Mouse (Mus musculus) layer of hippocampus, adult 2 months (tissue): ENCODE results near the gene Pcbp3. TPM values are rescaled to one million over a fixed set of nuclear protein-coding genes. Genes with fewer than 3 reads are reported as not detected.
A peak's percentile ranks its signal among the peaks of the same experiment; 100 is the strongest.
"Not testable (repeated sequence)": the region's sequence is repeated elsewhere in the genome, so short reads cannot be mapped to it uniquely, and the experiment has no call there.

Experiments
- DNase-seq, 2 experiments: peaks; one replicate each; pipeline ENCODE4 v3.0.0; 2022; ENCODE audit warnings: low spot score in 2 of 2
- H3K27ac ChIP-seq: fragments of 200-600 bp; 2 replicates; pipeline ENCODE4 v1.8.1; 2022
- H3K4me3 ChIP-seq: fragments of 200-600 bp; 2 replicates; pipeline ENCODE4 v1.8.1; 2022; ENCODE audit warnings: mild to moderate bottlenecking
- CTCF ChIP-seq: fragments of 200-600 bp; conservative IDR thresholded peaks from 2 replicates; pipeline ENCODE4 v1.8.1; 2022; ENCODE audit warnings: antibody characterized with exemption, mild to moderate bottlenecking, moderate library complexity
- total RNA-seq, 2 experiments: library from RNA; stranded (reverse); gene quantifications; 2 replicates each; pipeline ENCODE4 v1.2.3; 2021

The Pcbp3 gene
- total RNA-seq, 2 experiments from 2014 or later = 57.6 to 63.9 TPM

DNA sequence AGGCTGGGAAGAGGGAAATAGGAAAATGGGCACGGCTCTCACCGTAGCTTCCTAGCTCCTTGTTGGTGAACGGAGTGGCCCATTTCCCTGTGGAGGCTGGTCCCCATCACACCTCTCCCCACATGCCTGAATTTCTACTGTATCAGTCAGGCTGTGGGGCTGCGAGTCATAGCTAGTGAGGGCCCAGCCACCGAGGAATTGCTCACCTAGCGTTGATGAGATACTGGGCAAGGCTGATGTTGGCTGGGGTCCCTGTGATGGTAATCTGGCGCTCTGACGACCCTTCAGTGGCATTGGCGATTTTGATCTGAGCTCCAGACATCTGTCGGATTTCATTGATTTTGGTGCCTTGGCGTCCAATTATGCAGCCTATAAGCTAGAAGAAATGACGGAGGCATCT lies 198.7 kb downstream of the Pcbp3 start:
- TF ChIP-seq CTCF = no peak
- H3K27ac ChIP-seq = peak overlapping the region; percentile 53; the same call in 1 of the 2 replicates
- H3K4me3 ChIP-seq = no peak overlapping the region
- no peak for DNase-seq

DNA sequence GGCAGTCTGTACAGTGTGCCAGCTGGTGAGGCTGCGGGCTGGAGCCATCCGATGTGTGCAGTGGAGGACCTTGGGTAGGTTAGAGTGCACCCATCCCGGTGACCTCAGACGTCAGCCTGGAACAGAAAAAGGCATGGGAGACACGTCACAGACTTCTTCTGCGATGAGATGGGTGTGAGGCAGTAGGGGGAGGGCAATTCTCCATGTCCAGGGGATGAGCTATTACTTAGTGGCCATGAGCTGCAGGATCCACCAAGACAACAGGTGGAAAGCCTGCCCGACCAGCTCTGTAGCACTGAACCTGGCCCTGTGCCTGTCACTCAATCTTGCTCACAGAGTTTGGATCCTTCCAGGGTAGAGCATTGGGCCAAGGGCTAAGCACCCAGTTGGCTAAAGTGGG lies 199.3 kb downstream of the Pcbp3 start:
- no peak for DNase-seq
- TF ChIP-seq CTCF = no peak

DNA sequence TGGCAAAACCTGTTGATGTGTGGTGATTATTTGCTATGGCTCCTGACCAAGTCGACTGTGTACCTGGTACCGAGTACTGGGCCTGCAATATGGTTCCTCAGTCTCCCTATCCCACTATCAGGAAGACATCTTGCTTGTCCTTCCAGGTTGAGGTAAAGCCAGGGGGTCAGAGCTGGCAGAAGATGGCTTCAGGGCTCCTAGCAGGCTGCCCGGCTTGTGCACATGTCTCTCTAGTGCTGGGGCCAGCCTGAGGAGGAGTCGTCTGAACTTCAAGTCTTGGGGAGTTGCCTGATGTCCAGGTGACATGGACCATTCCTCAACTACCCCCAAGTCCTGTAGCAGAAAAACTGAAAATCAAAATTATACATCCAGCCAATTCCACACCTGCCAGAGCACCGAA lies 201.8 kb downstream of the Pcbp3 start:
- Histone ChIP-seq H3K4me3 (no peak overlapping the region), H3K27ac (no peak overlapping the region)
- no peak for DNase-seq
- TF ChIP-seq CTCF = no peak

More for the DNA sequence above, 199.3 kb downstream of the Pcbp3 start:
- Histone ChIP-seq H3K27ac (no peak overlapping the region), H3K4me3 (no peak overlapping the region)

DNA sequence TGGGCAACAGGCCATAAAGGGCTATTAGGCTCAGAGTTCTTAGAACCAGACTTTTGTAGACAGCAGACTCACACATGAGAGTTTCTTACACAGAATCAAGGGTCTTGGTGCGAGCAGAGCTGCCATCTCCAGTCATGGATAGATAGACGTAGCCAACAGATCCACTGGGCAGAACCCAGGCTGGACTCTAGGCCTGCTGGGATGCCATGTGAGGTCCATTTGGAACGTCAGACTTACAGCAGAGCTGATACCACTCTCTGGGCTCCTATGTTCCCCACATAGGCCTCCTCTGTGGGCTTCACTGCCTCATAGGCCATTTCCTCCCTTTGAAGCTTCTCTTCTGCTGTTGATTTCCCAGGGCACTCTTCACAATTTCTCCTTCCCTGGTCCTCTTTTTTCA lies 208.0 kb downstream of the Pcbp3 start:
- no peak for DNase-seq
- H3K4me3 ChIP-seq = no peak overlapping the region
- no peak for TF ChIP-seq CTCF
- no peak overlapping the region for H3K27ac ChIP-seq

DNA sequence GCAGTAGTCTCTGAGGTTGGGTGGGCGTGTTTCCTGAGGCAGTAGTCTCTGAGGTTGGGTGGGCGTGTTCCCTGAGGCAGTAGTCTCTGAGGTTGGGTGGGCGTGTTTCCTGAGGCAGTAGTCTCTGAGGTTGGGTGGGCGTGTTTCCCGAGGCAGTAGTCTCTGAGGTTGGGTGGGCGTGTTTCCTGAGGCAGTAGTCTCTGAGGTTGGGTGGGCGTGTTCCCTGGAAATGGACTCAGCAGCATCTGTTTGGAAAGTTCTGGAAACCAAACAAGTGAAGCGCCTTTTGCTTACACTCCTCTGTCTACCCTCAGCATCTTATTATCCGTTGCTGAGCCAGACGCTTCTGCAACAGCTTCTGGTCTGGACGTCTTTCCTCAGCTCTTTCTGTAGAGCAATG lies 217.4 kb downstream of the Pcbp3 start:
- H3K4me3 ChIP-seq, H3K27ac ChIP-seq, DNase-seq: not testable (repeated sequence)

DNA sequence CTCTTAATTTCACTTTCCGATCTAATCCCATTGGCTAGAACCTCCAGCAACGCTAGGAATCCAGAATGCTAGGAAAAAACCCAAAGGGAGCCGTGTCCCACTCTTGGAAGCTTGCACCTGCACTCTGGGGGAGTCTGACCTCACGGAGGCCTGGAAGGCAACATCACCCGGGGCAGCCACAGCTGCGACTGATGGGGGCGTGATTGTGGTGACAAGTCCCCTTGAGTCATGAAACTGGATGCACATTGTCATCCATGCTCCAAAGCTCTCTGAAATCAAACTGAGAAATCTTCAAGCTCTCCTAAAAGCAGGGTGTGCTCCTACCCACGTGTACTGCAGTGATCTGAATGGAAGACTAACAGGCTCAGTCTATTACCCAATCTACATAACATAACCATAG lies 224.9 kb downstream of the Pcbp3 start:
- Histone ChIP-seq H3K4me3 (no peak overlapping the region), H3K27ac (no peak overlapping the region)
- no peak for TF ChIP-seq CTCF
- DNase-seq = no peak

DNA sequence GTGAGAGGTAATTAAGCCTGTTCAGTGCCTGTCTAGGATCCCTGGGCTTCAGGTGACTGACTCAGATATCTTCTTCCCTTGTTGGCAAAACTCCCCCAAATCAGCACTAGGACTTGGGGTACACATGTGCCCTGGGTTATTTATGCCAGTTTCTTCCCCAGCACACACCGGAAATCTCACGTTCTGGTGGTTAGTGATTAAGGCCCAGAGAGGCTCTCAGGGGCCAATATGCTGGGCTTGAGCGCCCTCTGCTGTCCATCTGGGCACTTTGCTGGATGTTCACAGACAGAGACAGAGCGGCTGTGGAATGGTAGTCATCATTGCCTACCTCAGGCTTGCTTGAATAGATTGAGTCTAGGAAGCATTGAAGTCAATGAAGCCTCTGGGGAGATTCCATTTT lies 226.7 kb downstream of the Pcbp3 start:
- no peak overlapping the region for H3K4me3 ChIP-seq

DNA sequence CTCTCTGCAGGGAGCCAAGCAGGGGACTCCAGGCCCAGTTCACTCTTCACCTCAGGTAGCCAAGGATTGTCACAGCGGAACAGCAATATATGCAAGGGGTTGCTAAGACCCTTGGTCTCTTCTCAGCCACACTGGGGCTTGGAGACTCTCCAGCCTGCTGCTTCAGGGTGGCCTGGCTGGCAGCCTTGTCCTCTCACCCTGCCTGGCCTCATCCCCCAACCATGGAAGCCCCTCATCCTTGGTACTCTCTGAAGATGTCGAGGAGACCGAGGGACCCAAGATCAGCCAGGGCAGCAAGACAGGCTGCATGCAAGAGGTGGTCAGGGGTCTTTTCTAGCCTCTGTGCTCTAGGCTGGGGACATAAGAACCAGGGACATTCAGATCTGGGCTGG lies 228.0 kb downstream of the Pcbp3 start:
- Histone ChIP-seq H3K4me3 (peak overlapping the region; percentile 30; the same call in 1 of the 2 replicates), H3K27ac (no peak overlapping the region)
- DNase-seq = no peak
- no peak for TF ChIP-seq CTCF

More for the DNA sequence above, 226.7 kb downstream of the Pcbp3 start:
- peak; percentile 96 for TF ChIP-seq CTCF
- no peak overlapping the region for H3K27ac ChIP-seq
- peak; percentile 82 to 87 for DNase-seq

DNA sequence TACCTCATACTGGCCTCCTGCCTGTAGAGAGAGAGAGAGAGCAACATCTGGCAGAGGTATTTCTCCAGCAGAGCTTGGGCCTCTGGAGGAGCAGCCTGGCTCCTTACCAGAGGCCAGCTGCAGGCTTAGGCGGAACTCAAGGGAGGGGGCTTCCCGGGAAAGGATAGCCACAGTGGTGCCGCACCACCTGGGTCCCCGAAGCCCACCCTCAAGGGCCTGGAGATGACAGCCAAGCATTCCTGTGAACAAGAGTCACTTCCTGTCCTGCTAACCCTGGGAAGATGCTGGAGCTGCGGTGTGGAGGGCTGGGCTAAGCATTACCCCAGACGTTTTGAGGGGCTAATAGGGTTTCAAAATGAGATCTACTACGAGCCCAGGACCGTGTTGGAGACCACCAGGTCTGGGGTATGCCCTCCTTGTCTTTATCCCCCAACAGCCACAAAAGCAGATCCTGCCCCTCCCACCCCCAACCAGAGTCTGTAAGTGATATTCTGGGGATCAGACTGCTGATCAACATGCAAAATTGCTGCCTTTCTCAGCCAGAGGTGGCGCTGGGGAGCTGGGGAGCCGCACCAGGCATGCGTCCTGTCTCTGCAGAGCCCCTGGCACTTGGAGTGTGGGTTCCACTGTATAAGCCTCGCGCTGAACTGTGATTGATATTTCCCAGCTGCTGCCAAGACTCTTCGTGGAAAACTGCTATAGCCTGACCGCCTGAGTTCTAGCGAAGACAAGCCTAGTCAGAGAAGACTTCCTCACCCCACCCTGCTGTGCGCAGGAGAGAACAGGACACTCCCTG lies 228.6 kb downstream of the Pcbp3 start:
- peak; percentile 83 for TF ChIP-seq CTCF
- peak; percentile 67 to 82 for DNase-seq
- H3K27ac ChIP-seq = no peak overlapping the region
- peak overlapping the region; percentile 30; the same call in 1 of the 2 replicates for H3K4me3 ChIP-seq

DNA sequence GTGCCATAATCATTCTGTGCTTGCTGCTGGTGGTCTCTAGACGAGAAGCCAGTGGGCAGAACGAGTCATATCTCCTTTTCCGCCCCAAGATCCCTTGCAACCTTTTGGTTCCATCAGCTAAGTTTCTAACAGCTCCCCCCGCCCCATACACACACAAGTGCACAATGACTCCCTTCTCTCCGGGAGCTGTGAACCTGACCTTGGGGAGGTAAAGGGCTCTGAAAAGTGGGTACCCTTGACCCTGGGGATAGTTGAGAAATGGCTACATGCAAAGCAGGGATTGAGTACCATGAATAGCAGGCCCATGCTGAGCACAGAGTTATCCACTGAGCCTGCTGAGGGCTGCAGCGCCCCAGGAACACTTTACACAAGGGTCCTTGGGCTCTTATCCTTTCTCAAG lies 229.3 kb downstream of the Pcbp3 start:
- DNase-seq = no peak
- H3K27ac ChIP-seq = no peak overlapping the region
- H3K4me3 ChIP-seq = no peak overlapping the region
- no peak for TF ChIP-seq CTCF

DNA sequence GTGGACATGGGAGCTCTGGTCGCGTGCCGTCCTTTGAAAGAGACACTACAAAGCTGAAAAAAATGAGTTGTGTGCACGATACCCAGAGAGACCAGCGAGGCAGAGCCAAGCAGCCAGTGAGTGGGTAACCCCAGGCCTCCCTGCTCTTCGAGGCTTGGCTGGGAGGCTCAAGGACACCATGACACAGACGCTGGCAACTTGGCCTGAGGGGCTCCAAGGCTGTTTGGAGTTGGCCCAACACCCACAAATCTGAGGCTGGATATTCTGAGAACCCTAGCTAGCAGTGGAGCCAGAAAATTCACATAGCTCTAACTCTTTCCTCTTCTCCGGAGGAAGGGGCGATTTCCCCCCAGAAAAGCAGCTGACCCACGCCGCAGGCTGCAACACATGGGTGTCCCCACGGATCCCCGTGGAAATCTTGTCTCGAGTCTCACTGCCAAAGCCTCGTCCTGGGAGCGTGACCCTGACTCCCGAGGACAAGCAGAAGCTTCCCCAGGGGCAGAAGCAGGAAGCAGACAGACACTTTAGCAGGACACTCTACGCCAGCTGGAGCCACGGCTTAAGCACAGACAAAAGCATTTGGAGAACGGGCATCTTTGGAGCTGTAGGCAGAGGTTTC lies 230.0 kb downstream of the Pcbp3 start:
- TF ChIP-seq CTCF = no peak
- no peak overlapping the region for H3K4me3 ChIP-seq
- H3K27ac ChIP-seq = peak overlapping the region; percentile 20; the same call in 1 of the 2 replicates
- no peak for DNase-seq

DNA sequence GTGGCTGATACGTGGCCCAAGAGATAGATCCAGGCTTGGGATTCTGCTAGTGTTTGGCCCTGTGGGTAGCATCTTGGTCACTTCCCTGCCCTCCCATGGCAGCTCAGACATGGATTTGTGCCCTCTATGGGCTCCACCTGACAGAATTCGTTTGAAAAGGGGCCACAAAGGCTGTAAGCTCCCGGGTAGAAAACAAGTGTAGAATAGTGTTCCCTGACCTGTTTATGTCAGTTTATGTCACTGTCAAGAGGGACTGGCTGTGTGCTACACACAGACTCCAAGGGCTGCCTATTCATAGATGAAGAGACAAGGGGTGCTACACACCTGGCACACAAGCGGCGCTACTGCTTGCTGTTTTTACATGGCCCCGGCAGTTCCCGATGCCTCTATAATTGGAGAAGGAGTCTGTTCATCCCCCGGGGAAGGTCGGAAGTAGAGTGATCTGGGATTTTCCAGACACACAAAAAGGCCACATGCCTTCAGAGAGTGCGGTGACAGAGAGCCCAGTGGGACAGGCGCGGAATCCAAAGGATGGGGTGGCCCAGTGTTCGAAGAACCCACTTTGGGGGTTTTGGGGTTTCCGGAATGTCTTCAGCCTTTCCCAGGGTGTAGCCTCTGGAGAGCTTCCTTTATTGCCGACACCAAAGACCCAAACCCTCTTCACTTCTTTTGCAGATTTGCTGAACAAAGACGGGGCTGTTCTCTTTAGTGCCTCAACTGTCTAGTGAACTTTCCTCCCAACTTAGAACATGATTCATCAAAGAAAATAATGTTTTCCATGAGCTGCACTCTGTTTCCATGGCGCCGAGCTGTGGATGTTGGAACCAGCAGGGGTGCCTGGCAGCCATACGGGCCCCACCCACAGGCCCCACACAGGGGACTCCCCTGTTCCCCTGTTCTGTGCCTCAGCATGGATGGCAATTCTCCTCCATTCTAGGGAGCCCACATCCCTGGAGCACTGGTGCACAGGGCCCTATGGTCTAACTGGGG lies 231.8 kb downstream of the Pcbp3 start:
- H3K27ac ChIP-seq = peak overlapping the region; percentile 61
- H3K4me3 ChIP-seq = no peak overlapping the region
- DNase-seq = peak; percentile 75 to 83
- TF ChIP-seq CTCF = no peak

DNA sequence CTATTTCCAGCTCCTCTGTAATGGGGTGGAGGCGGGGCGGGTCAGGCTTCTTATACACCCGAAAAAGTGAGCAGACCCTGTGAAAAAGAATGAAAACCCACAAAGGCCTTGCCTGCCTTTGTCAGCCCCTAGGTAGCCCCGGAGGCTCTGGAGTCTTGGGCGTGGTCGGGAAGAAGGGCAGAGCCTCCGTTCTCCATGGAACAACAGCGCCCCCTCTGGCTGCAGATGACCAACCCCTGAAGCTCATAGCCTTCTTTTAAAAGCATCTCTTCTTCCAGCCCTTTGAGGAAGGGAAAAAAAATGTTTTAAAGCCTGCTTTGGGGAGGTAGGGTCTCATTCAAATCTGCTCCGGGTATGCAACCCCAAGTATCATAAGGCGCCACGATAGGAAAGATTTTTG lies 233.3 kb downstream of the Pcbp3 start:
- H3K27ac ChIP-seq = no peak overlapping the region
- H3K4me3 ChIP-seq = no peak overlapping the region
- DNase-seq = peak; percentile 49 to 68
- peak; percentile 81 for TF ChIP-seq CTCF
